ENCODE assay signal across 26 mouse cellular contexts in genomic region chr7:3150376-3150775, GRCm38 (mm10). TPM values are rescaled to one million over a fixed set of nuclear protein-coding genes. Genes with fewer than 3 reads are reported as not detected.
DNase-seq lines count a peak whose midpoint lies in the region; ATAC-seq and TF ChIP-seq lines count a peak whose summit lies in the region.
"Had no signal": no experiment of that assay in that cellular context is flagged by ENCODE, and none has a peak within 500 bp of the region (broad histone marks: within the 10 kb centered on the region; RNA-seq: fewer than 3 reads in every experiment).

No protein-coding gene starts in this region.

- H3K4me3 ChIP-seq in C2C12 (ENCODE audit: insufficient read depth, poor library complexity, severe bottlenecking) = no peak overlapping the region
- H3K4me3 ChIP-seq: forebrain, embryonic 12.5 days; forebrain, embryonic 15.5 days; heart, adult 2 months; hindbrain, embryonic 10.5 days; hindbrain, embryonic 13.5 days; intestine, embryonic 15.5 days had no signal

- in situ Hi-C loops in Patski (cut with MboI; ENCODE audit: low pct_unique_long_range_greater_than_20kb) = no loop called here

- ATAC-seq in Patski = peak; percentile 98
- ATAC-seq: activated CD4-positive, CD25-positive, alpha-beta regulatory T cell, adult 4 months; forebrain, embryonic 15.5 days; hindbrain, embryonic 16.5 days; intestine, embryonic 15.5 days had no signal

- H3ac ChIP-seq in C2C12 (ENCODE audit: control insufficient read depth, insufficient read length, low read depth) = no peak overlapping the region

- CTCF ChIA-PET in Patski (lab: Charles Lee) = interaction anchor here (0.8 kb wide), 1 partner anchor 18 kb away, joined by 3 read pairs; the partner anchor contains the start of gene AU018091

- TF ChIP-seq CTCF in C2C12 (IDR thresholded peaks at IDR 0.05; ENCODE audit: control insufficient read depth, insufficient read depth, insufficient read length) = no peak
- no peak for TF ChIP-seq CTCF in Patski (IDR thresholded peaks at IDR 0.05)

- H3K36me3 ChIP-seq in C2C12 (ENCODE audit: control insufficient read depth, insufficient read depth) = no peaks in the 10 kb centered on the region
- H3K36me3 ChIP-seq: forebrain, embryonic 12.5 days; forebrain, embryonic 15.5 days; hindbrain, embryonic 10.5 days; hindbrain, embryonic 13.5 days; intestine, embryonic 15.5 days had no signal

- H3K79me2 ChIP-seq in C2C12 (ENCODE audit: control insufficient read depth, insufficient read depth) = no peaks in the 10 kb centered on the region

- POLR2A ChIA-PET in Patski (lab: Charles Lee) = no interaction called here

- H3K79me3 ChIP-seq in C2C12 (ENCODE audit: low read depth) = no peaks in the 10 kb centered on the region

- DNase-seq in 3134 (ENCODE audit: extremely low read depth, insufficient read length, low spot score) = peak; percentile 74
- peak; percentile 94 for DNase-seq in Patski (ENCODE audit: low read depth, low spot score)
- peak; percentile 81 for DNase-seq in fibroblast of lung, adult 2 months (ENCODE audit: low read depth)
- DNase-seq in thymus, postnatal 36 days = no peak
- DNase-seq in yolk sac, embryonic 10.5 days (ENCODE audit: low spot score) = no peak
- DNase-seq in thymus, postnatal 4 days = no peak
- DNase-seq: adrenal gland, adult 8-10 months; adrenal gland, postnatal 36 days; cerebellum, adult 18-20 months; cerebellum, adult 9-10 months; cerebellum, postnatal 14 days; gastrocnemius, postnatal 25 days; heart, adult 2 months; kidney, adult 18-20 months had no signal

- no peaks in the 10 kb centered on the region for H3K27me3 ChIP-seq in C2C12 (ENCODE audit: control insufficient read depth, insufficient read depth, insufficient read length)
- no peaks in the 10 kb centered on the region for H3K27me3 ChIP-seq in Patski
- H3K27me3 ChIP-seq: forebrain, embryonic 12.5 days; forebrain, embryonic 15.5 days; hindbrain, embryonic 13.5 days; intestine, embryonic 15.5 days had no signal

TF ChIP-seq in C2C12, 6 proteins besides CTCF, POLR2A, EP300 and RAD21:
- TF ChIP-seq MYOD1 (IDR thresholded peaks at IDR 0.05; ENCODE audit: control insufficient read depth, insufficient read length, low read depth) (no peak), FOSL1 (IDR thresholded peaks at IDR 0.05; ENCODE audit: insufficient read depth, low read length, poor library complexity, severe bottlenecking) (peak; percentile 67)

RNA-seq across cellular contexts. Expression of gene AU018091, which starts 18.6 kb away (rescaled TPM):
- 0.66 TPM for polyA plus RNA-seq in C2C12 (2012; fragmentation: generic; extraction: Trizol)
- polyA plus RNA-seq in Patski (2021) = 0.04 TPM
- polyA plus RNA-seq: activated CD4-positive, CD25-positive, alpha-beta regulatory T cell, adult 4 months; forebrain, embryonic 15.5 days; gonadal fat pad, adult 2 months; heart, adult 2 months; heart, embryonic 11.5 days; heart, embryonic 14.5 days; heart, postnatal 0 days; hindbrain, embryonic 13.5 days; hindbrain, embryonic 16.5 days; intestine, embryonic 15.5 days had no signal

Comparison
In these comparisons a context has a peak if more than half of its experiments do, and no peak if none do; other contexts are left out.
1. DNase-seq: peak in 3134 (single experiment), Patski (single experiment) and fibroblast of lung, adult 2 months (single experiment); none in thymus, postnatal 36 days (0 of 2), yolk sac, embryonic 10.5 days (single experiment) and thymus, postnatal 4 days (single experiment).